Mouse (Mus musculus): ENCODE results near the gene Prdx2.

GRCm38 (mm10) chr8:85021514-85022055 lies 52.2 kb downstream of the Prdx2 start:
- TF ChIP-seq CTCF (IDR thresholded peaks at IDR 0.05; ENCODE audit: borderline replicate concordance, insufficient read depth, low read depth, low read length): no peak
- TF ChIP-seq POLR2A (IDR thresholded peaks at IDR 0.05; ENCODE audit: borderline replicate concordance, insufficient read depth, low read length): no peak
